Comparison of ENCODE assay signal across 19 mouse cellular contexts in genomic region chr3:146913107-146913506, GRCm38 (mm10).
DNase-seq lines count a peak whose midpoint lies in the region; ATAC-seq lines count a peak whose summit lies in the region.
"Had no signal": no experiment of that assay in that cellular context is flagged by ENCODE, and none has a peak within 500 bp of the region (broad histone marks: within the 10 kb centered on the region; RNA-seq: fewer than 3 reads in every experiment).

No protein-coding gene starts in this region.

- no peak for DNase-seq in forebrain, embryonic 11.5 days (ENCODE audit: low spot score)
- peak; percentile 57 for DNase-seq in heart, embryonic 10.5 days (ENCODE audit: low spot score)
- no peak for DNase-seq in heart, postnatal 14 days
- DNase-seq in embryo, embryonic 10 days (ENCODE audit: low spot score) = no peak
- DNase-seq: adrenal gland, adult 2 months; adrenal gland, postnatal 10 days; adrenal gland, postnatal 25 days; cerebellum, adult 11-12 months; cerebellum, adult 8-10 months; cerebellum, adult 9-11 months; cerebellum, postnatal 25 days; embryo, embryonic 11 days had no signal

- 86% methylated on average over 12 of the region's 12 CpGs for WGBS in forebrain, embryonic 16.5 days
- WGBS in forebrain, embryonic 11.5 days = 92% methylated on average over 12 of the region's 12 CpGs
- 88% methylated on average over 12 of the region's 12 CpGs for WGBS in heart, embryonic 10.5 days

- no peak overlapping the region for H3K4me3 ChIP-seq in forebrain, embryonic 16.5 days (replicated peaks; ENCODE audit: low read length)
- H3K4me3 ChIP-seq in forebrain, embryonic 11.5 days (ENCODE audit: low read depth, low read length) = no peak overlapping the region
- H3K4me3 ChIP-seq in heart, embryonic 10.5 days = no peak overlapping the region
- H3K4me3 ChIP-seq: embryonic facial prominence, embryonic 13.5 days; embryonic facial prominence, embryonic 15.5 days; erythroblast, embryonic 14.5 days; forebrain, embryonic 10.5 days; forebrain, embryonic 13.5 days; forebrain, embryonic 15.5 days had no signal

- no peaks in the 10 kb centered on the region for H3K36me3 ChIP-seq in forebrain, embryonic 16.5 days (ENCODE audit: control insufficient read depth, insufficient read depth)
- no peaks in the 10 kb centered on the region for H3K36me3 ChIP-seq in forebrain, embryonic 11.5 days (ENCODE audit: control insufficient read depth, insufficient read depth, low read length)
- H3K36me3 ChIP-seq in heart, embryonic 10.5 days = no peaks in the 10 kb centered on the region
- H3K36me3 ChIP-seq: embryonic facial prominence, embryonic 13.5 days; embryonic facial prominence, embryonic 15.5 days; forebrain, embryonic 10.5 days had no signal

- H3K9ac ChIP-seq in forebrain, embryonic 16.5 days (replicated peaks; ENCODE audit: low read depth, low read length) = no peak overlapping the region
- H3K9ac ChIP-seq in forebrain, embryonic 11.5 days (ENCODE audit: low read length) = no peak overlapping the region
- H3K9ac ChIP-seq: embryonic facial prominence, embryonic 13.5 days; embryonic facial prominence, embryonic 15.5 days; forebrain, embryonic 13.5 days; forebrain, embryonic 15.5 days had no signal

- H3K4me1 ChIP-seq in forebrain, embryonic 16.5 days (replicated peaks; ENCODE audit: control insufficient read depth, insufficient read depth, low read length) = 0 out of 2 replicates have a peak, but pooled peaks cover 7% of the 10 kb centered on the region
- no peaks in the 10 kb centered on the region for H3K4me1 ChIP-seq in forebrain, embryonic 11.5 days (replicated peaks; ENCODE audit: control insufficient read depth, insufficient read depth, low read length)
- H3K4me1 ChIP-seq in heart, embryonic 10.5 days = no peaks in the 10 kb centered on the region
- H3K4me1 ChIP-seq: embryonic facial prominence, embryonic 13.5 days; embryonic facial prominence, embryonic 15.5 days; forebrain, embryonic 10.5 days; forebrain, embryonic 13.5 days had no signal

- H3K27me3 ChIP-seq in forebrain, embryonic 16.5 days (replicated peaks; ENCODE audit: control insufficient read depth, insufficient read depth, low read length) = no peaks in the 10 kb centered on the region
- H3K27me3 ChIP-seq in forebrain, embryonic 11.5 days (ENCODE audit: control insufficient read depth, insufficient read depth, low read length) = no peaks in the 10 kb centered on the region
- no peaks in the 10 kb centered on the region for H3K27me3 ChIP-seq in heart, embryonic 10.5 days (ENCODE audit: insufficient read depth, poor library complexity, severe bottlenecking)
- H3K27me3 ChIP-seq: embryonic facial prominence, embryonic 15.5 days; forebrain, embryonic 13.5 days; forebrain, embryonic 15.5 days had no signal

- ATAC-seq in forebrain, embryonic 16.5 days = 0 out of 2 replicates have a peak, but pooled peaks have one; percentile 19
- ATAC-seq in forebrain, embryonic 11.5 days (replicated peaks; ENCODE audit: low FRiP score) = no peak
- ATAC-seq: forebrain, embryonic 13.5 days; forebrain, embryonic 15.5 days had no signal

- intact Hi-C loops in heart, postnatal 14 days (cut with DNase I) = loop anchor here (10.0 kb wide), 1 partner anchor 728 kb away; no protein-coding TSS in a partner anchor

- no peak overlapping the region for H3K4me2 ChIP-seq in forebrain, embryonic 16.5 days (ENCODE audit: low read length)
- H3K4me2 ChIP-seq in forebrain, embryonic 11.5 days (ENCODE audit: low read depth, low read length, severe bottlenecking) = no peak overlapping the region
- H3K4me2 ChIP-seq: embryonic facial prominence, embryonic 13.5 days; embryonic facial prominence, embryonic 15.5 days; forebrain, embryonic 13.5 days; forebrain, embryonic 15.5 days had no signal

- H3K9me3 ChIP-seq in forebrain, embryonic 16.5 days (ENCODE audit: control insufficient read depth, low read length) = no peaks in the 10 kb centered on the region
- H3K9me3 ChIP-seq in forebrain, embryonic 11.5 days (ENCODE audit: control insufficient read depth, low read length) = no peaks in the 10 kb centered on the region
- no peaks in the 10 kb centered on the region for H3K9me3 ChIP-seq in heart, embryonic 10.5 days
- H3K9me3 ChIP-seq: embryonic facial prominence, embryonic 13.5 days; embryonic facial prominence, embryonic 15.5 days; forebrain, embryonic 10.5 days; forebrain, embryonic 13.5 days; forebrain, embryonic 15.5 days had no signal

- H3K27ac ChIP-seq in forebrain, embryonic 16.5 days (ENCODE audit: low read length) = no peak overlapping the region
- no peak overlapping the region for H3K27ac ChIP-seq in forebrain, embryonic 11.5 days (ENCODE audit: low read depth, low read length)
- H3K27ac ChIP-seq in heart, embryonic 10.5 days = no peak overlapping the region
- H3K27ac ChIP-seq: embryonic facial prominence, embryonic 13.5 days; embryonic facial prominence, embryonic 15.5 days; forebrain, embryonic 10.5 days; forebrain, embryonic 13.5 days; forebrain, embryonic 15.5 days had no signal
